Mouse (Mus musculus): ENCODE results near the gene Inpp5b. TPM values are rescaled to one million over a fixed set of nuclear protein-coding genes. Genes with fewer than 3 reads are reported as not detected.

The Inpp5b gene
- total and polyA plus RNA-seq, 3 experiments = 48.3 to 127 (median 119) TPM

GRCm38 (mm10) chr4:124770624-124771023, 29.0 kb downstream of the Inpp5b start:
- Histone ChIP-seq H3K36me3 (replicated peaks) (peaks cover 73% of the 10 kb centered on the region), H3K9me3 (replicated peaks) (no peaks in the 10 kb centered on the region), H3K27me3 (ENCODE audit: insufficient read depth, low read length) (no peaks in the 10 kb centered on the region), H3K4me1 (ENCODE audit: insufficient read depth, low read depth, low read length) (peaks cover 95% of the 10 kb centered on the region), H3K4me3 (ENCODE audit: low read depth, low read length) (no peak overlapping the region)
- DNase-seq (ENCODE audit: low spot score) (no peak), ATAC-seq (ENCODE audit: extremely low read depth, insufficient number of reproducible peaks, low FRiP score, poor library complexity, severe bottlenecking) (no peak)
- TF ChIP-seq TAL1 (conservative IDR thresholded peaks at IDR 0.05; ENCODE audit: low read depth, low read length) (no peak), POLR2AphosphoS5 (IDR thresholded peaks at IDR 0.05; ENCODE audit: insufficient replicate concordance, low read depth, low read length) (no peak), GATA1 (IDR thresholded peaks at IDR 0.05; ENCODE audit: borderline replicate concordance, low read length) (no peak), GATA2 (IDR thresholded peaks at IDR 0.05; ENCODE audit: borderline replicate concordance, low read depth, low read length) (no peak), CTCF (IDR thresholded peaks at IDR 0.05; ENCODE audit: low read depth, low read length) (no peak)

GRCm38 (mm10) chr4:124772125-124772524, 30.5 kb downstream of the Inpp5b start:
- H3K9me3 ChIP-seq (replicated peaks) = no peaks in the 10 kb centered on the region
- TF ChIP-seq CTCF (IDR thresholded peaks at IDR 0.05; ENCODE audit: low read depth, low read length) = no peak
- no peak for TF ChIP-seq POLR2AphosphoS5 (IDR thresholded peaks at IDR 0.05; ENCODE audit: insufficient replicate concordance, low read depth, low read length)
- peak; percentile 40 for TF ChIP-seq TAL1 (conservative IDR thresholded peaks at IDR 0.05; ENCODE audit: low read depth, low read length)
- H3K4me1 ChIP-seq (ENCODE audit: insufficient read depth, low read depth, low read length) = peaks cover 90% of the 10 kb centered on the region
- H3K27me3 ChIP-seq (ENCODE audit: insufficient read depth, low read length) = no peaks in the 10 kb centered on the region
- peak; percentile 66 for ATAC-seq (ENCODE audit: extremely low read depth, insufficient number of reproducible peaks, low FRiP score, poor library complexity, severe bottlenecking)
- peak overlapping the region; percentile 59; the same call in 1 of the 2 replicates for H3K4me3 ChIP-seq (ENCODE audit: low read depth, low read length)
- peaks cover 73% of the 10 kb centered on the region for H3K36me3 ChIP-seq (replicated peaks)
- DNase-seq (ENCODE audit: low spot score) = peak; percentile 34

GRCm38 (mm10) chr4:124773449-124773848, 31.8 kb downstream of the Inpp5b start:
- no peaks in the 10 kb centered on the region for H3K27me3 ChIP-seq (ENCODE audit: insufficient read depth, low read length)
- TF ChIP-seq TAL1 (conservative IDR thresholded peaks at IDR 0.05; ENCODE audit: low read depth, low read length) (peak; percentile 75), GATA1 (IDR thresholded peaks at IDR 0.05; ENCODE audit: borderline replicate concordance, low read length) (no peak), GATA2 (IDR thresholded peaks at IDR 0.05; ENCODE audit: borderline replicate concordance, low read depth, low read length) (no peak), CTCF (IDR thresholded peaks at IDR 0.05; ENCODE audit: low read depth, low read length) (no peak)
- DNase-seq (ENCODE audit: low spot score) (no peak), ATAC-seq (ENCODE audit: extremely low read depth, insufficient number of reproducible peaks, low FRiP score, poor library complexity, severe bottlenecking) (peak; percentile 29)
- H3K36me3 ChIP-seq (replicated peaks) = peaks cover 77% of the 10 kb centered on the region
- H3K9me3 ChIP-seq (replicated peaks) = no peaks in the 10 kb centered on the region
- peaks cover 78% of the 10 kb centered on the region for H3K4me1 ChIP-seq (ENCODE audit: insufficient read depth, low read depth, low read length)
- no peak overlapping the region; the same call in 1 of the 2 replicates for H3K4me3 ChIP-seq (ENCODE audit: low read depth, low read length)

- Histone ChIP-seq H3K36me3 (replicated peaks) (peaks cover 78% of the 10 kb centered on the region), H3K4me3 (ENCODE audit: low read depth, low read length) (peak overlapping the region; percentile 43; the same call in 1 of the 2 replicates), H3K27me3 (ENCODE audit: insufficient read depth, low read length) (no peaks in the 10 kb centered on the region), H3K4me1 (ENCODE audit: insufficient read depth, low read depth, low read length) (peaks cover 73% of the 10 kb centered on the region), H3K9me3 (replicated peaks) (no peaks in the 10 kb centered on the region)
- DNase-seq (ENCODE audit: low spot score) (no peak), ATAC-seq (ENCODE audit: extremely low read depth, insufficient number of reproducible peaks, low FRiP score, poor library complexity, severe bottlenecking) (no peak)
- TF ChIP-seq CTCF (IDR thresholded peaks at IDR 0.05; ENCODE audit: low read depth, low read length) (no peak), GATA2 (IDR thresholded peaks at IDR 0.05; ENCODE audit: borderline replicate concordance, low read depth, low read length) (no peak), TAL1 (conservative IDR thresholded peaks at IDR 0.05; ENCODE audit: low read depth, low read length) (no peak), POLR2AphosphoS5 (IDR thresholded peaks at IDR 0.05; ENCODE audit: insufficient replicate concordance, low read depth, low read length) (no peak), GATA1 (IDR thresholded peaks at IDR 0.05; ENCODE audit: borderline replicate concordance, low read length) (no peak)
Measured at GRCm38 (mm10) chr4:124773995-124774394, 32.3 kb downstream of the Inpp5b start.

- no peaks in the 10 kb centered on the region for H3K9me3 ChIP-seq (replicated peaks)
- no peaks in the 10 kb centered on the region for H3K27me3 ChIP-seq (ENCODE audit: insufficient read depth, low read length)
- TF ChIP-seq TAL1 (conservative IDR thresholded peaks at IDR 0.05; ENCODE audit: low read depth, low read length) = peak; percentile 81
- no peak for TF ChIP-seq CTCF (IDR thresholded peaks at IDR 0.05; ENCODE audit: low read depth, low read length)
- DNase-seq (ENCODE audit: low spot score) (peak; percentile 45), ATAC-seq (ENCODE audit: extremely low read depth, insufficient number of reproducible peaks, low FRiP score, poor library complexity, severe bottlenecking) (peak; percentile 67)
- H3K36me3 ChIP-seq (replicated peaks) = peaks cover 78% of the 10 kb centered on the region
- peaks cover 69% of the 10 kb centered on the region for H3K4me1 ChIP-seq (ENCODE audit: insufficient read depth, low read depth, low read length)
- H3K4me3 ChIP-seq (ENCODE audit: low read depth, low read length) = no peak overlapping the region; the same call in 1 of the 2 replicates
Measured at GRCm38 (mm10) chr4:124774429-124774828, 32.8 kb downstream of the Inpp5b start.

GRCm38 (mm10) chr4:124781361-124781760, 39.7 kb downstream of the Inpp5b start:
- ATAC-seq (ENCODE audit: extremely low read depth, insufficient number of reproducible peaks, low FRiP score, poor library complexity, severe bottlenecking) = no peak

GRCm38 (mm10) chr4:124782395-124782794, 40.7 kb downstream of the Inpp5b start:
- H3K4me1 ChIP-seq (ENCODE audit: insufficient read depth, low read depth, low read length) = no peaks in the 10 kb centered on the region
- no peak overlapping the region for H3K4me3 ChIP-seq (ENCODE audit: low read depth, low read length)
- no peak for ATAC-seq (ENCODE audit: extremely low read depth, insufficient number of reproducible peaks, low FRiP score, poor library complexity, severe bottlenecking)
- TF ChIP-seq CTCF (IDR thresholded peaks at IDR 0.05; ENCODE audit: low read depth, low read length) (no peak), POLR2AphosphoS5 (IDR thresholded peaks at IDR 0.05; ENCODE audit: insufficient replicate concordance, low read depth, low read length) (no peak), TAL1 (conservative IDR thresholded peaks at IDR 0.05; ENCODE audit: low read depth, low read length) (no peak), GATA2 (IDR thresholded peaks at IDR 0.05; ENCODE audit: borderline replicate concordance, low read depth, low read length) (no peak), GATA1 (IDR thresholded peaks at IDR 0.05; ENCODE audit: borderline replicate concordance, low read length) (no peak)
- DNase-seq (ENCODE audit: low spot score) = no peak
- no peaks in the 10 kb centered on the region for H3K9me3 ChIP-seq (replicated peaks)
- peaks cover 96% of the 10 kb centered on the region for H3K36me3 ChIP-seq (replicated peaks)
- H3K27me3 ChIP-seq (ENCODE audit: insufficient read depth, low read length) = no peaks in the 10 kb centered on the region

More at GRCm38 (mm10) chr4:124781361-124781760, 39.7 kb downstream of the Inpp5b start:
- no peak for DNase-seq (ENCODE audit: low spot score)
- peaks cover 4% of the 10 kb centered on the region for H3K4me1 ChIP-seq (ENCODE audit: insufficient read depth, low read depth, low read length)
- no peaks in the 10 kb centered on the region for H3K9me3 ChIP-seq (replicated peaks)
- H3K27me3 ChIP-seq (ENCODE audit: insufficient read depth, low read length) = no peaks in the 10 kb centered on the region
- no peak overlapping the region for H3K4me3 ChIP-seq (ENCODE audit: low read depth, low read length)
- peaks cover 96% of the 10 kb centered on the region for H3K36me3 ChIP-seq (replicated peaks)
- TF ChIP-seq GATA1 (IDR thresholded peaks at IDR 0.05; ENCODE audit: borderline replicate concordance, low read length) (no peak), POLR2AphosphoS5 (IDR thresholded peaks at IDR 0.05; ENCODE audit: insufficient replicate concordance, low read depth, low read length) (no peak), TAL1 (conservative IDR thresholded peaks at IDR 0.05; ENCODE audit: low read depth, low read length) (no peak), CTCF (IDR thresholded peaks at IDR 0.05; ENCODE audit: low read depth, low read length) (no peak), GATA2 (IDR thresholded peaks at IDR 0.05; ENCODE audit: borderline replicate concordance, low read depth, low read length) (no peak)
